Comparison of ENCODE assay signal across 9 mouse cellular contexts in genomic region chr8:13538821-13539220, GRCm38 (mm10). TPM values are rescaled to one million over a fixed set of nuclear protein-coding genes. Genes with fewer than 3 reads are reported as not detected.
DNase-seq lines count a peak whose midpoint lies in the region; ATAC-seq and TF ChIP-seq lines count a peak whose summit lies in the region.
"Had no signal": no experiment of that assay in that cellular context is flagged by ENCODE, and none has a peak within 500 bp of the region (broad histone marks: within the 10 kb centered on the region; RNA-seq: fewer than 3 reads in every experiment).

No protein-coding gene starts in this region.

- no peak for TF ChIP-seq EP300 in stomach, postnatal 0 days (optimal IDR thresholded peaks at IDR 0.05)

- H3K27ac ChIP-seq in midbrain, embryonic 15.5 days = no peak overlapping the region
- no peak overlapping the region for H3K27ac ChIP-seq in midbrain, embryonic 13.5 days
- H3K27ac ChIP-seq in limb, embryonic 14.5 days (replicated peaks; ENCODE audit: low read depth, low read length) = no peak overlapping the region
- H3K27ac ChIP-seq in stomach, postnatal 0 days (replicated peaks) = peak overlapping the region; percentile 67; the same call in 1 of the 2 replicates

- H3K36me3 ChIP-seq in midbrain, embryonic 15.5 days (replicated peaks) = no peaks in the 10 kb centered on the region
- no peaks in the 10 kb centered on the region for H3K36me3 ChIP-seq in midbrain, embryonic 13.5 days
- no peaks in the 10 kb centered on the region for H3K36me3 ChIP-seq in limb, embryonic 14.5 days (ENCODE audit: control insufficient read depth, insufficient read depth, low read length)
- H3K36me3 ChIP-seq in stomach, postnatal 0 days (ENCODE audit: control insufficient read depth, insufficient read depth, low read length) = no peaks in the 10 kb centered on the region

- H3K9me3 ChIP-seq in midbrain, embryonic 15.5 days = no peaks in the 10 kb centered on the region
- H3K9me3 ChIP-seq in midbrain, embryonic 13.5 days = no peaks in the 10 kb centered on the region
- no peaks in the 10 kb centered on the region for H3K9me3 ChIP-seq in limb, embryonic 14.5 days (ENCODE audit: control insufficient read depth, low read length)
- H3K9me3 ChIP-seq in stomach, postnatal 0 days (ENCODE audit: control insufficient read depth, low read length) = no peaks in the 10 kb centered on the region

- TF ChIP-seq CTCF in stomach, postnatal 0 days (IDR thresholded peaks at IDR 0.05; ENCODE audit: low read depth) = peak; percentile 51

- peak; percentile 34 for DNase-seq in cerebellum, adult 9-11 months
- no peak for DNase-seq in cerebellum, adult 11 months
- peak; percentile 58 to 68 for DNase-seq in heart, postnatal 36 days
- DNase-seq in limb, embryonic 14.5 days (ENCODE audit: low spot score) = peak; percentile 55
- DNase-seq in stomach, postnatal 0 days (ENCODE audit: low spot score) = peak; percentile 48
- no peak for DNase-seq in embryo, embryonic 9.5 days (ENCODE audit: extremely low spot score)

- H3K9ac ChIP-seq in midbrain, embryonic 15.5 days = no peak overlapping the region
- H3K9ac ChIP-seq in midbrain, embryonic 13.5 days (replicated peaks) = no peak overlapping the region
- H3K9ac ChIP-seq in limb, embryonic 14.5 days (ENCODE audit: low read depth, low read length, severe bottlenecking) = no peak overlapping the region
- H3K9ac ChIP-seq in stomach, postnatal 0 days (ENCODE audit: low read length) = no peak overlapping the region

- WGBS in midbrain, embryonic 15.5 days = 58% methylated on average over 6 of the region's 6 CpGs
- WGBS in midbrain, embryonic 13.5 days = 77% methylated on average over 6 of the region's 6 CpGs
- 69% methylated on average over 6 of the region's 6 CpGs for WGBS in limb, embryonic 14.5 days
- WGBS in stomach, postnatal 0 days = 39% methylated on average over 6 of the region's 6 CpGs

- intact Hi-C loops in heart, postnatal 36 days (cut with DNase I) = no loop called here

- no peaks in the 10 kb centered on the region for H3K27me3 ChIP-seq in midbrain, embryonic 15.5 days (replicated peaks)
- no peaks in the 10 kb centered on the region for H3K27me3 ChIP-seq in midbrain, embryonic 13.5 days
- no peaks in the 10 kb centered on the region for H3K27me3 ChIP-seq in limb, embryonic 14.5 days (ENCODE audit: control insufficient read depth, insufficient read depth, low read length)
- no peaks in the 10 kb centered on the region for H3K27me3 ChIP-seq in stomach, postnatal 0 days (ENCODE audit: control insufficient read depth, insufficient read depth, low read length)

- H3K4me1 ChIP-seq in midbrain, embryonic 15.5 days = no peaks in the 10 kb centered on the region
- H3K4me1 ChIP-seq in midbrain, embryonic 13.5 days (replicated peaks) = no peaks in the 10 kb centered on the region
- H3K4me1 ChIP-seq in limb, embryonic 14.5 days (ENCODE audit: control insufficient read depth, insufficient read depth, low read length) = no peaks in the 10 kb centered on the region
- no peaks in the 10 kb centered on the region; the same call in 1 of the 2 replicates for H3K4me1 ChIP-seq in stomach, postnatal 0 days (replicated peaks; ENCODE audit: control insufficient read depth, insufficient read depth)

- no peak overlapping the region for H3K4me2 ChIP-seq in midbrain, embryonic 15.5 days
- no peak overlapping the region for H3K4me2 ChIP-seq in midbrain, embryonic 13.5 days (replicated peaks)
- H3K4me2 ChIP-seq in limb, embryonic 14.5 days (replicated peaks; ENCODE audit: low read depth, low read length, severe bottlenecking) = no peak overlapping the region
- no peak overlapping the region for H3K4me2 ChIP-seq in stomach, postnatal 0 days (replicated peaks; ENCODE audit: low read depth)

- no peak overlapping the region for H3K4me3 ChIP-seq in midbrain, embryonic 15.5 days
- no peak overlapping the region for H3K4me3 ChIP-seq in midbrain, embryonic 13.5 days (replicated peaks)
- no peak overlapping the region for H3K4me3 ChIP-seq in limb, embryonic 14.5 days (replicated peaks; ENCODE audit: low read length)
- H3K4me3 ChIP-seq in stomach, postnatal 0 days (ENCODE audit: low read depth, low read length) = no peak overlapping the region

- ATAC-seq in midbrain, embryonic 15.5 days (replicated peaks) = 0 out of 2 replicates have a peak, but pooled peaks have one; percentile 52
- ATAC-seq in midbrain, embryonic 13.5 days = no peak
- ATAC-seq in limb, embryonic 14.5 days (ENCODE audit: low FRiP score, low read depth) = peak; percentile 79
- peak; percentile 70; the same call in 1 of the 2 replicates for ATAC-seq in stomach, postnatal 0 days (ENCODE audit: low FRiP score, low TSS enrichment)

- TF ChIP-seq POLR2A in limb, embryonic 14.5 days (IDR thresholded peaks at IDR 0.05; ENCODE audit: borderline replicate concordance, extremely low read depth, insufficient read depth, insufficient read length) = no peak

RNA-seq across cellular contexts. Expression of gene 1700029H14Rik, which starts 23.4 kb away (rescaled TPM):
- not detected in 2 replicates for polyA plus RNA-seq in midbrain, embryonic 15.5 days (2015; fragmentation: Nextera tagmentation; extraction: Ambion mirVana)
- polyA plus RNA-seq in midbrain, embryonic 13.5 days (2015; fragmentation: Nextera tagmentation; extraction: Ambion mirVana) = not detected in 2 replicates
- not detected for total RNA-seq in heart, postnatal 36 days (2021)
- polyA plus RNA-seq in limb, embryonic 14.5 days (2012; rRNA removed) = not detected in 2 replicates
- polyA plus RNA-seq in limb, embryonic 14.5 days (2014; fragmentation: Nextera tagmentation; extraction: Ambion mirVana) = not detected in 2 replicates
- not detected in 2 replicates for polyA plus RNA-seq in stomach, postnatal 0 days (2015; fragmentation: Nextera tagmentation; extraction: Ambion mirVana)
- total RNA-seq: left cerebral cortex, adult 8-10 months had no signal

RNA-seq across cellular contexts. Expression of gene Gas6, which starts 44.5 kb away (rescaled TPM):
- polyA plus RNA-seq in midbrain, embryonic 15.5 days (2015; fragmentation: Nextera tagmentation; extraction: Ambion mirVana) = 36.8 and 42.7 TPM in 2 replicates
- polyA plus RNA-seq in midbrain, embryonic 13.5 days (2015; fragmentation: Nextera tagmentation; extraction: Ambion mirVana) = 13.8 and 15.9 TPM in 2 replicates
- 100 to 1,000 TPM; 117 to 135 TPM for total RNA-seq in heart, postnatal 36 days (2021)
- polyA plus RNA-seq in limb, embryonic 14.5 days (2012; rRNA removed) = 44.7 and 48.6 TPM in 2 replicates
- polyA plus RNA-seq in limb, embryonic 14.5 days (2014; fragmentation: Nextera tagmentation; extraction: Ambion mirVana) = 31.1 and 32.7 TPM in 2 replicates
- 197 and 213 TPM in 2 replicates for polyA plus RNA-seq in stomach, postnatal 0 days (2015; fragmentation: Nextera tagmentation; extraction: Ambion mirVana)

Comparison
In these comparisons a context has a peak if more than half of its experiments do, and no peak if none do; other contexts are left out.
1. DNase-seq: peak in cerebellum, adult 9-11 months (single experiment), heart, postnatal 36 days (2 of 2), limb, embryonic 14.5 days (single experiment) and stomach, postnatal 0 days (single experiment); none in cerebellum, adult 11 months (single experiment) and embryo, embryonic 9.5 days (single experiment).